Mouse (Mus musculus): ENCODE data around the gene 1700034I23Rik. TPM values are rescaled to one million over a fixed set of nuclear protein-coding genes. Genes with fewer than 3 reads are reported as not detected.
A peak's percentile ranks its signal among the peaks of the same experiment; 100 is the strongest.
"Not testable (repeated sequence)": the region's sequence is repeated elsewhere in the genome, so short reads cannot be mapped to it uniquely, and the experiment has no call there.

1700034I23Rik gene
- total and polyA plus RNA-seq, 3 experiments: 0.04 TPM; not detected in 2

DNA sequence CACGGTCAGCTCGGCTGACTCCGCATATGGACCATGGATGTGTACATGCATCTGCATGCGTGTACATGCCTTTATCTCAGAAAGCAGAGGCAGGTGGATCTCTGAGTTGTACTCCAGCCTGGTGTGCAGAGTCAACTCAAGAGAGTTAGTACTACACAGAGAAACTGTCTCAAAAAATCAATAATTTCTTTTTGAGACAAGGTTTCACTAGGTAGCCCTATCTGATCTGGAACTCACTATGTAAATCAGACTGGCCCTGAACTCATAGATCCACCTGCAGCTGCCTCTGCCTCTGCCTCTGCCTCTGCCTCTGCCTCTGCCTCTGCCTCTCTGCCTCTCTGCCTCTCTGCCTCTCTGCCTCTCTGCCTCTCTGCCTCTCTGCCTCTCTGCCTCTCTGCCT, 36.2 kb upstream of the 1700034I23Rik start:
- Histone ChIP-seq H3K4me2 (ENCODE audit: insufficient read depth, low read depth, poor library complexity, severe bottlenecking) (no peak overlapping the region), H3K4me1 (ENCODE audit: control insufficient read depth in 1 of 2, insufficient read depth in 2 of 2) (no peaks in the 10 kb centered on the region), H3K79me2 (replicated peaks; ENCODE audit: control insufficient read depth, extremely low read depth, insufficient read depth, poor library complexity, severe bottlenecking) (no peaks in the 10 kb centered on the region), H3K27me3 (replicated peaks) (no peaks in the 10 kb centered on the region), H3K27ac (ENCODE audit: insufficient read depth, low read depth) (no peak overlapping the region), H3K9me3 (replicated peaks; ENCODE audit: low read length) (no peaks in the 10 kb centered on the region), H3K4me3 (replicated peaks in 1 of 3; ENCODE audit: low read depth in 2 of 3, low read length in 2 of 3, poor library complexity in 1 of 3) (no peak overlapping the region), H3K9ac (ENCODE audit: insufficient read depth, low read depth) (no peak overlapping the region), H3K36me3 (replicated peaks in 1 of 2; ENCODE audit: control insufficient read depth in 1 of 2, insufficient read depth in 1 of 2, low read length in 1 of 2) (peaks cover 4 to 7% of the 10 kb centered on the region in 2 experiments)
- TF ChIP-seq MAX (IDR thresholded peaks at IDR 0.05; ENCODE audit: low read length) (no peak), PAX5 (IDR thresholded peaks at IDR 0.05; ENCODE audit: low read length) (no peak), SMC3 (IDR thresholded peaks at IDR 0.05; ENCODE audit: low read depth, low read length) (no peak)
- dilution Hi-C loops (cut with MboI; ENCODE audit: extremely low pct_ligation_motif_present, extremely low pct_unique_long_range_greater_than_20kb, low sequenced_read_pairs) (no loop called here), in situ Hi-C loops (cut with MboI; ENCODE audit: low pct_ligation_motif_present, low pct_unique_long_range_greater_than_20kb, low sequenced_read_pairs) (no loop called here)
- no peak for DNase-seq (ENCODE audit: extremely low read depth)

- dilution Hi-C loops (cut with MboI; ENCODE audit: extremely low pct_ligation_motif_present, extremely low pct_unique_long_range_greater_than_20kb, low sequenced_read_pairs): no loop called here
- no peak overlapping the region for H3K9ac ChIP-seq (ENCODE audit: insufficient read depth, low read depth)
- H3K4me2 ChIP-seq (ENCODE audit: insufficient read depth, low read depth, poor library complexity, severe bottlenecking): no peak overlapping the region
- no peak for DNase-seq (ENCODE audit: extremely low read depth)
- no peaks in the 10 kb centered on the region for H3K27me3 ChIP-seq (replicated peaks)
- no peaks in the 10 kb centered on the region for H3K79me2 ChIP-seq (replicated peaks; ENCODE audit: control insufficient read depth, extremely low read depth, insufficient read depth, poor library complexity, severe bottlenecking)
- no peaks in the 10 kb centered on the region for H3K4me1 ChIP-seq (ENCODE audit: control insufficient read depth in 1 of 2, insufficient read depth in 2 of 2)
- no peak overlapping the region for H3K27ac ChIP-seq (ENCODE audit: insufficient read depth, low read depth)
- peaks cover 4 to 9% of the 10 kb centered on the region in 2 experiments for H3K36me3 ChIP-seq (replicated peaks in 1 of 2; ENCODE audit: control insufficient read depth in 1 of 2, insufficient read depth in 1 of 2, low read length in 1 of 2)
- no peak for TF ChIP-seq CHD1 (IDR thresholded peaks at IDR 0.05; ENCODE audit: low read depth, low read length)
- no peak for TF ChIP-seq TBP (conservative IDR thresholded peaks at IDR 0.05; ENCODE audit: low read depth, low read length)
- TF ChIP-seq NELFE (IDR thresholded peaks at IDR 0.05; ENCODE audit: low read depth, low read length): no peak
- TF ChIP-seq KAT2A (IDR thresholded peaks at IDR 0.05; ENCODE audit: insufficient replicate concordance, low read length): no peak
- TF ChIP-seq GABPA (IDR thresholded peaks at IDR 0.05; ENCODE audit: insufficient replicate concordance, low read depth, low read length): no peak
- TF ChIP-seq JUND (conservative IDR thresholded peaks at IDR 0.05; ENCODE audit: low read depth, low read length): no peak
- TF ChIP-seq JUN (IDR thresholded peaks at IDR 0.05; ENCODE audit: insufficient read depth, low read depth, low read length): no peak
- TF ChIP-seq SMC3 (IDR thresholded peaks at IDR 0.05; ENCODE audit: low read depth, low read length): no peak
- no peak for TF ChIP-seq ZNF384 (IDR thresholded peaks at IDR 0.05; ENCODE audit: low read depth, low read length)
- no peak for TF ChIP-seq CHD2 (IDR thresholded peaks at IDR 0.05; ENCODE audit: low read length)
- in situ Hi-C loops (cut with MboI; ENCODE audit: low pct_ligation_motif_present, low pct_unique_long_range_greater_than_20kb, low sequenced_read_pairs): no loop called here
- no peak overlapping the region for H3K4me3 ChIP-seq (replicated peaks in 1 of 3; ENCODE audit: low read depth in 2 of 3, low read length in 2 of 3, poor library complexity in 1 of 3)
- H3K9me3 ChIP-seq (replicated peaks; ENCODE audit: low read length): no peaks in the 10 kb centered on the region
Measured at GRCm38 (mm10) chr3:40938189-40938588, 35.8 kb upstream of the 1700034I23Rik start.

DNA sequence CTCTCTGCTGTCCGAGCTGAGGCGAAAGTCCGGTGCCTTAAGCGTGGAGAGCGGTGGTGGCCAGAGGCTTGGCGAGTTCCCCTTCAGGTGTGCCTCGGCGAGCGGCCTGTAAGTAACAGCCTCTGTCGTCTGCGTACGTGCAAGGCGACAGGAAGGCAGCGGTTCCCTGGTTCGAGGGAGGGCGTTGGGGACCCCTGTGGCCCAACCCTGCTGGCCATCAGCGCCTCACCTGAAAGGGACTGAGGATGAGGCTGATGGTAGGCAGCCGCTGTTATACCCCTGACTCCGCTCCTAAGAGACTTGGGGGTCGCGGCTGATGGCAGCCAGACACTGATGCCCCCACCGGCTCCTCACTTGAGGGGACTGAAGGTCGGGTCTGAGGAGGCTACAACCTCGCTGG, 8.0 kb downstream of the 1700034I23Rik start:
- H3K4me1 ChIP-seq (ENCODE audit: control insufficient read depth in 1 of 2, insufficient read depth in 2 of 2); H3K79me2 ChIP-seq (replicated peaks; ENCODE audit: control insufficient read depth, extremely low read depth, insufficient read depth, poor library complexity, severe bottlenecking); H3K36me3 ChIP-seq (replicated peaks in 1 of 2; ENCODE audit: control insufficient read depth in 1 of 2, insufficient read depth in 1 of 2, low read length in 1 of 2); H3K9me3 ChIP-seq (replicated peaks; ENCODE audit: low read length); H3K27me3 ChIP-seq (replicated peaks); in situ Hi-C loops (cut with MboI; ENCODE audit: low pct_ligation_motif_present, low pct_unique_long_range_greater_than_20kb, low sequenced_read_pairs); H3K27ac ChIP-seq (ENCODE audit: insufficient read depth, low read depth); dilution Hi-C loops (cut with MboI; ENCODE audit: extremely low pct_ligation_motif_present, extremely low pct_unique_long_range_greater_than_20kb, low sequenced_read_pairs): not testable (repeated sequence)
- Histone ChIP-seq H3K9ac (ENCODE audit: insufficient read depth, low read depth) (peak overlapping the region; percentile 33; the same call in 1 of the 2 replicates), H3K4me2 (ENCODE audit: insufficient read depth, low read depth, poor library complexity, severe bottlenecking) (peak overlapping the region; percentile 59; the same call in 1 of the 2 replicates), H3K4me3 (replicated peaks in 1 of 3; ENCODE audit: low read depth in 2 of 3, low read length in 2 of 3, poor library complexity in 1 of 3) (peak overlapping the region; percentile 51 to 72 (median 61))
- peak; percentile 3 for DNase-seq (ENCODE audit: extremely low read depth)

Data from CH12.LX (cell line).